Mouse (Mus musculus) retina, postnatal 7 days (tissue): ENCODE measurements at regions not wholly inside any gene's neighbourhood (a gene's known extent, or its start where the extent isn't known, plus 50 kb on each side); places are given as distances from the start of the nearest gene placed in this dataset.

Source experiments
- DNase-seq: peaks from one replicate; pipeline ENCODE4 v3.0.0-alpha.2; 2012; ENCODE audit warnings: low read depth, low spot score

GRCm38 (mm10) chr3:52454955-52455354 is 186.8 kb downstream of the Foxo1 start:
- no peak for DNase-seq

GRCm38 (mm10) chr3:52453041-52453440 is 184.9 kb downstream of the Foxo1 start:
- DNase-seq, result no peak

- DNase-seq, result no peak
Measured at GRCm38 (mm10) chr3:52452345-52452744, 184.2 kb downstream of the Foxo1 start.

- DNase-seq, result no peak
Measured at GRCm38 (mm10) chr3:52446991-52447390, 178.9 kb downstream of the Foxo1 start.

GRCm38 (mm10) chr3:52446500-52446899 is 178.4 kb downstream of the Foxo1 start:
- DNase-seq, result no peak

GRCm38 (mm10) chr3:52444420-52445119 is 176.4 kb downstream of the Foxo1 start:
- no peak for DNase-seq

- DNase-seq, result no peak
Measured at GRCm38 (mm10) chr3:52443856-52444255, 175.7 kb downstream of the Foxo1 start.

DNA sequence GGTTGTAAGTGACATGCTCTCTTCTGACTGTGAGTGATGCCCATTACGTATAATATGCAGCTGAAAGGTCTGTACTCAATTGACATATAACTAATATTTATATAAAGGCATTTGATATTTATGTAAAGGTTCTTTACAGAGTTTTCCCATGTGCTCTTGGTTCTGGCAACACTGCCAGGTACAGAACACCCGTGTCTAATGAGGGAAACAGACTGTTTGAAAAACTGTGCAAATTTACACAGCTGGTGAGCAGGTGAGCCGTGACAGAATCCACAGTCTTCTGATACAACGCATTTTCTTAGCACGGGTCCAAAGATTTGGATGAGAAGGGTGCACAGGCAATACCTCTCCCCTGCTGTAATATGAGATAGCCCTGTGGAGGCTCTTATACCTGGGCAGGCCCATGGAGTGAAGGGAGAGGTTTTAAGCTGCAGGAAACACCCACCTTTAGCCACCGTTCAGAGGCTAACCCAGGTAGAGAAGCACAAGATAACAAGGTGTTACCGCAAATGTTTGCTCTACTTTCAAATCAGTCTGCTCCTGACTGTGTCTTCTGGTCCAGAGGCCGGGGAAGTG is 161.0 kb downstream of the Foxo1 start:
- no peak for DNase-seq

- DNase-seq, result no peak
Measured at GRCm38 (mm10) chr3:52422826-52423225, 154.7 kb downstream of the Foxo1 start.

DNA sequence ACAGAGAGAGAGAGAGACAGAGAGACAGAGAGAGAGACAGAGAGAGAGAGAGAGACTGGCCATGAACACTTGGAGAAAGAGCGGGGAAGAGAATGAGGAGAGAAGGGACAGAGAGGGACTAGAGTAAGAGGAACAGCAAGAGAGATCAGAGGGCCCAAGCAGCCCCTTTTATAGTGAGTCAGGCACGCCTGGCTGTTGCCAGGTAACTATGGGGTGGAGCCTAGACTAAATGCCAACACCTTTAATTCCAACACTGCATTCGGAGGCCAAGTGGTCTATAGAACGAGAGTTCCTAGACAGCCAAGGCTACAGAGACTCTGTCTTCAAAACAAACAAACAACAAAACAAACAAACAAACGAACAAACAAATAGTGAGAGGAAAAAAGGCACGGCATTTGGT is 148.1 kb downstream of the Foxo1 start:
- DNase-seq, result no peak

DNA sequence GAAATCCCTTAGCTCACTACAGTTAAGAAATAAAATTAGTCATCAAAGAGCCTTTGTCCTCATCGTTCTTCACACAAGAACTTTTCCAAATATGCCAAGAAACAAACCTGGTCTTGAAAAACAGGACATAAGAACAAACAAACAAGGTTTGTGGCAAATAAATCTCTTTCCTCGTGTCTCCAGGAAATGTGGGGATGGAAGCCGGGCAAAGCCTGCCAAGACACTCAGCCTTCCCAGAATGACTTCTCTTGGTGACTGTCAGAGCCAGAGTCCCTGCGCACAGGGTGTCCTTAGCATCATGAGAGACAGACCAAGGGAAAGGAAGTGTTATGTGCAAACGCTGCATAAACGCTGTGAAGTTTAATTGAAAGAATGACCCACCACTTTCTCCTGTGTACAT is 147.2 kb downstream of the Foxo1 start:
- DNase-seq, result no peak

GRCm38 (mm10) chr3:52414017-52414416 is 145.9 kb downstream of the Foxo1 start:
- no peak for DNase-seq

GRCm38 (mm10) chr3:52413187-52413746 is 145.1 kb downstream of the Foxo1 start:
- DNase-seq, result no peak

GRCm38 (mm10) chr3:52411356-52411755 is 143.2 kb downstream of the Foxo1 start:
- no peak for DNase-seq

- DNase-seq, result no peak
Measured at GRCm38 (mm10) chr3:52409465-52409864, 141.3 kb downstream of the Foxo1 start.

DNA sequence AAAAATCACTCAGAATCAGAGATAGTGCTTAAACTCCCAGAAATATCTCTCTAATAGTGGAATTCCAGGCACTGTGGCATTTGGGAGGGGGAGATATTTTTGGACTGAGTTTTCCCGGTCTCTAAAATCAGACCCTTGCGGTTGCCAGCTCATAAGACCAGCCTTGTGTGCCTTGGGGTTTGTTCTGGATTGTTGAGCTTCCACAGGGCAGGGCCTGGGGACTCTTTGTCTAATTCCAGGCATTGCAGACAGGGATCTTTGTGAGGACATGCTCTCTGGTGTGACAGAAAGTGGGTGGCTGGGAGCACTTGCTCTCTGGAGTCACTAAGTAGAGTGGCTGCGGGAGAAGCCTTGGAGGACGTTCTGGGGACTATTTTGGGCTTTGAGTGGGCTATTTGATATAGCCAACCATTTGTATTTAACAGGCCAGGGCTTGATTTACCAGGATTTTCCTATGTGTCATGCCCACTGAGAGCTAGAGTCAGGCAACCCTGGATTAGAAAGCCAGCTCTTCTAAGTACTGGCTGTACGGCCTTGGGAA is 138.7 kb downstream of the Foxo1 start:
- no peak for DNase-seq

DNA sequence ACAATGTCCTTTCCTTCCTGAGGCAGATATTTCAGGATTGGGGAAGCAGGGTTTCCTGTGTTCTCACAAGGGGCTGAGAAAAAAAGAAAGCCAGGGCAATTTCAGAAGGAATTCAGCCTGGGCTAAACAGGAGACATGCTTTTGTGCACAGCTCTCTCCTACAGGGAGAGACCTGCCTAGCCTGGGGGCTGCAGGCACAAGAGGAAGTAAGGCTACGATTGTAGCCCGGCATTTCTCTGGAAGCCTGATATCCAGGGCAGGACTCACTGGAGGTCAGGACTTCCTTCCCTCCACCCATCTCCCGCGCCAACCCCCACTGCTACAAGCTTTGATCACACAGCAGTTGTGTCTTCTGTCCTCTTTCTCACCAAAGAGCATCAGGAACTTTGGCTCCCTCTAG is 136.5 kb downstream of the Foxo1 start:
- DNase-seq, result no peak

DNA sequence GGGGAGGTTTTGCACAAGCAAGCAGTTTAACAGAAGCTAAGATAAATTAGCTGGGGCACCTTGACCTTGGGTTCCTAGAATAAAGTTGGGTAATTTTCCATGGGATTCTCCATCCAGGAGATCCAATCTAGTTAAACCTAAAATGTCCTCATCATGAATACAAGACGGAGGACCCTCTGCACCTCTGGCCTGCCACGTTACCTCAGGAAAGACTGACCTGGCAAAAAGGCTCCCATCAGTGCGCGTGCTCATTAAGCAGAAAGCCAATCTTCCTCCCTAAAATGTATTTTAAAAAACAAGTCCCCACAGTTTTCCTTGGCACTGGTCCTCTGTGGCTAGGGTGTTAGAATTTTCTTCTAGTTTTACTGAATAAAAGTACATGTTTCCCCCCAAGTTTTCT is 134.9 kb downstream of the Foxo1 start:
- DNase-seq, result no peak
